Mouse (Mus musculus): Measurements from ENCODE around the gene Sh3rf3.

The Sh3rf3 gene

GRCm38 (mm10) chr10:58854548-58855198 lies 41.5 kb downstream of the Sh3rf3 start:
- no peak for DNase-seq

GRCm38 (mm10) chr10:58855199-58855751 lies 42.1 kb downstream of the Sh3rf3 start:
- no peak for DNase-seq

- DNase-seq: no peak
Measured at GRCm38 (mm10) chr10:58855814-58856213, 42.7 kb downstream of the Sh3rf3 start.

- no peak for DNase-seq
Measured at GRCm38 (mm10) chr10:58856742-58857141, 43.6 kb downstream of the Sh3rf3 start.

GRCm38 (mm10) chr10:58864735-58865134 lies 51.6 kb downstream of the Sh3rf3 start:
- no peak for DNase-seq

- no peak for DNase-seq
Measured at GRCm38 (mm10) chr10:58867536-58867935, 54.4 kb downstream of the Sh3rf3 start.

- DNase-seq: no peak
Measured at GRCm38 (mm10) chr10:58869836-58870235, 56.7 kb downstream of the Sh3rf3 start.

- DNase-seq: no peak
Measured at GRCm38 (mm10) chr10:58871149-58871820, 58.1 kb downstream of the Sh3rf3 start.

GRCm38 (mm10) chr10:58871821-58872577 lies 58.8 kb downstream of the Sh3rf3 start:
- no peak for DNase-seq

- DNase-seq: no peak
Measured at GRCm38 (mm10) chr10:58877835-58878234, 64.7 kb downstream of the Sh3rf3 start.

GRCm38 (mm10) chr10:58878636-58879035 lies 65.5 kb downstream of the Sh3rf3 start:
- no peak for DNase-seq

GRCm38 (mm10) chr10:58882741-58883140 lies 69.6 kb downstream of the Sh3rf3 start:
- DNase-seq: no peak

GRCm38 (mm10) chr10:58885351-58885750 lies 72.2 kb downstream of the Sh3rf3 start:
- DNase-seq: no peak

GRCm38 (mm10) chr10:58885816-58886215 lies 72.7 kb downstream of the Sh3rf3 start:
- no peak for DNase-seq

GRCm38 (mm10) chr10:58890671-58891439 lies 77.7 kb downstream of the Sh3rf3 start:
- DNase-seq: no peak

- DNase-seq: no peak
Measured at GRCm38 (mm10) chr10:58895431-58895830, 82.3 kb downstream of the Sh3rf3 start.

- DNase-seq: no peak
Measured at GRCm38 (mm10) chr10:58897009-58897543, 83.9 kb downstream of the Sh3rf3 start.

- no peak for DNase-seq
Measured at GRCm38 (mm10) chr10:58905253-58905652, 92.1 kb downstream of the Sh3rf3 start.

- DNase-seq: no peak
Measured at GRCm38 (mm10) chr10:58907001-58907443, 93.9 kb downstream of the Sh3rf3 start.

- DNase-seq: no peak
Measured at GRCm38 (mm10) chr10:58908451-58908850, 95.3 kb downstream of the Sh3rf3 start.

- DNase-seq: no peak
Measured at GRCm38 (mm10) chr10:58915301-58916245, 102.4 kb downstream of the Sh3rf3 start.
